Mouse (Mus musculus): Measurements from ENCODE around the gene Pip5k1a. TPM values are rescaled to one million over a fixed set of nuclear protein-coding genes. Genes with fewer than 3 reads are reported as not detected.
A peak's percentile ranks its signal among the peaks of the same experiment; 100 is the strongest.

Pip5k1a gene
- polyA plus RNA-seq, 1 experiment from 2014 or later: 15.4 TPM

GRCm38 (mm10) chr3:95015891-95016531 lies 90.7 kb downstream of the Pip5k1a start:
- WGBS: under 1% methylated on average over 40 of the region's 40 CpGs
- peak; percentile 54 for ATAC-seq (replicated peaks; ENCODE audit: insufficient number of reproducible peaks, low FRiP score, low TSS enrichment, low read depth)
- peak overlapping the region; percentile 45 for H3K4me2 ChIP-seq (ENCODE audit: low read depth, low read length)
- H3K27me3 ChIP-seq (ENCODE audit: control insufficient read depth, insufficient read depth, low read length): no peaks in the 10 kb centered on the region
- peak overlapping the region; percentile 86 for H3K4me3 ChIP-seq (ENCODE audit: low read depth, low read length)
- H3K9me3 ChIP-seq (replicated peaks; ENCODE audit: control insufficient read depth, low read length): no peaks in the 10 kb centered on the region
- H3K4me1 ChIP-seq (ENCODE audit: control insufficient read depth, insufficient read depth, low read length): peaks cover 7% of the 10 kb centered on the region; the same call in 1 of the 2 replicates
- DNase-seq (ENCODE audit: low spot score): peak; percentile 94
- peak overlapping the region; percentile 89 for H3K27ac ChIP-seq (replicated peaks; ENCODE audit: low read depth, low read length)
- peak overlapping the region; percentile 61 for H3K9ac ChIP-seq (replicated peaks; ENCODE audit: low read length)
- H3K36me3 ChIP-seq (replicated peaks; ENCODE audit: control insufficient read depth, insufficient read depth, low read depth, low read length): peaks cover 6% of the 10 kb centered on the region

- peak; percentile 100 for ATAC-seq (replicated peaks; ENCODE audit: insufficient number of reproducible peaks, low FRiP score, low TSS enrichment, low read depth)
- WGBS: under 1% methylated on average over 25 of the region's 37 CpGs
- H3K4me2 ChIP-seq (ENCODE audit: low read depth, low read length): peak within 1 kb of the TSS; percentile 89
- H3K36me3 ChIP-seq (replicated peaks; ENCODE audit: control insufficient read depth, insufficient read depth, low read depth, low read length): peaks cover 6% of the 10 kb centered on the region
- no peaks in the 10 kb centered on the region for H3K9me3 ChIP-seq (replicated peaks; ENCODE audit: control insufficient read depth, low read length)
- H3K27ac ChIP-seq (replicated peaks; ENCODE audit: low read depth, low read length): peak within 1 kb of the TSS; percentile 89
- H3K27me3 ChIP-seq (ENCODE audit: control insufficient read depth, insufficient read depth, low read length): no peaks in the 10 kb centered on the region
- peaks cover 7% of the 10 kb centered on the region; the same call in 1 of the 2 replicates for H3K4me1 ChIP-seq (ENCODE audit: control insufficient read depth, insufficient read depth, low read length)
- peak; percentile 99 for DNase-seq (ENCODE audit: low spot score)
- H3K4me3 ChIP-seq (ENCODE audit: low read depth, low read length): peak within 1 kb of the TSS; percentile 86
- H3K9ac ChIP-seq (replicated peaks; ENCODE audit: low read length): peak within 1 kb of the TSS; percentile 77
Observed at GRCm38 (mm10) chr3:95015337-95015872, 91.3 kb downstream of the Pip5k1a start, which contains the start of gene Zfp687. TSS of gene Zfp687 (minus strand) at chr3:95015448.

GRCm38 (mm10) chr3:95014428-95015151 lies 92.1 kb downstream of the Pip5k1a start:
- no peaks in the 10 kb centered on the region for H3K9me3 ChIP-seq (replicated peaks; ENCODE audit: control insufficient read depth, low read length)
- ATAC-seq (replicated peaks; ENCODE audit: insufficient number of reproducible peaks, low FRiP score, low TSS enrichment, low read depth): peak; percentile 7; the same call in 1 of the 2 replicates
- H3K4me1 ChIP-seq (ENCODE audit: control insufficient read depth, insufficient read depth, low read length): peaks cover 7% of the 10 kb centered on the region; the same call in 1 of the 2 replicates
- DNase-seq (ENCODE audit: low spot score): peak; percentile 46
- peak overlapping the region; percentile 43 for H3K27ac ChIP-seq (replicated peaks; ENCODE audit: low read depth, low read length)
- H3K27me3 ChIP-seq (ENCODE audit: control insufficient read depth, insufficient read depth, low read length): no peaks in the 10 kb centered on the region
- H3K9ac ChIP-seq (replicated peaks; ENCODE audit: low read length): peak overlapping the region; percentile 77
- peak overlapping the region; percentile 86 for H3K4me3 ChIP-seq (ENCODE audit: low read depth, low read length)
- peaks cover 6% of the 10 kb centered on the region for H3K36me3 ChIP-seq (replicated peaks; ENCODE audit: control insufficient read depth, insufficient read depth, low read depth, low read length)
- peak overlapping the region; percentile 89 for H3K4me2 ChIP-seq (ENCODE audit: low read depth, low read length)
- WGBS: under 1% methylated on average over 44 of the region's 44 CpGs

- no peaks in the 10 kb centered on the region for H3K27me3 ChIP-seq (ENCODE audit: control insufficient read depth, insufficient read depth, low read length)
- H3K4me1 ChIP-seq (ENCODE audit: control insufficient read depth, insufficient read depth, low read length): peaks cover 7% of the 10 kb centered on the region; the same call in 1 of the 2 replicates
- H3K9ac ChIP-seq (replicated peaks; ENCODE audit: low read length): peak overlapping the region; percentile 77
- no peak overlapping the region for H3K27ac ChIP-seq (replicated peaks; ENCODE audit: low read depth, low read length)
- ATAC-seq (replicated peaks; ENCODE audit: insufficient number of reproducible peaks, low FRiP score, low TSS enrichment, low read depth) (no peak), DNase-seq (ENCODE audit: low spot score) (no peak)
- peak overlapping the region; percentile 89 for H3K4me2 ChIP-seq (ENCODE audit: low read depth, low read length)
- no peaks in the 10 kb centered on the region for H3K9me3 ChIP-seq (replicated peaks; ENCODE audit: control insufficient read depth, low read length)
- peak overlapping the region; percentile 86 for H3K4me3 ChIP-seq (ENCODE audit: low read depth, low read length)
- 20% methylated on average over 13 of the region's 13 CpGs for WGBS
- peaks cover 6% of the 10 kb centered on the region for H3K36me3 ChIP-seq (replicated peaks; ENCODE audit: control insufficient read depth, insufficient read depth, low read depth, low read length)
Observed at GRCm38 (mm10) chr3:95013699-95014427, 92.9 kb downstream of the Pip5k1a start.

GRCm38 (mm10) chr3:95012982-95013381 lies 93.7 kb downstream of the Pip5k1a start:
- ATAC-seq (replicated peaks; ENCODE audit: insufficient number of reproducible peaks, low FRiP score, low TSS enrichment, low read depth): no peak
- no peak for DNase-seq (ENCODE audit: low spot score)
- Histone ChIP-seq H3K27ac (replicated peaks; ENCODE audit: low read depth, low read length) (no peak overlapping the region), H3K9ac (replicated peaks; ENCODE audit: low read length) (no peak overlapping the region), H3K27me3 (ENCODE audit: control insufficient read depth, insufficient read depth, low read length) (no peaks in the 10 kb centered on the region), H3K9me3 (replicated peaks; ENCODE audit: control insufficient read depth, low read length) (no peaks in the 10 kb centered on the region), H3K4me3 (ENCODE audit: low read depth, low read length) (no peak overlapping the region), H3K36me3 (replicated peaks; ENCODE audit: control insufficient read depth, insufficient read depth, low read depth, low read length) (peaks cover 12% of the 10 kb centered on the region), H3K4me2 (ENCODE audit: low read depth, low read length) (no peak overlapping the region), H3K4me1 (ENCODE audit: control insufficient read depth, insufficient read depth, low read length) (peaks cover 7% of the 10 kb centered on the region; the same call in 1 of the 2 replicates)
- WGBS: 67% methylated on average over 3 of the region's 3 CpGs

GRCm38 (mm10) chr3:95010396-95010795 lies 96.3 kb downstream of the Pip5k1a start:
- H3K4me1 ChIP-seq (ENCODE audit: control insufficient read depth, insufficient read depth, low read length): peaks cover 7% of the 10 kb centered on the region; the same call in 1 of the 2 replicates
- no peak overlapping the region for H3K4me2 ChIP-seq (ENCODE audit: low read depth, low read length)
- peaks cover 15% of the 10 kb centered on the region for H3K36me3 ChIP-seq (replicated peaks; ENCODE audit: control insufficient read depth, insufficient read depth, low read depth, low read length)
- DNase-seq (ENCODE audit: low spot score) (no peak), ATAC-seq (replicated peaks; ENCODE audit: insufficient number of reproducible peaks, low FRiP score, low TSS enrichment, low read depth) (no peak)
- no peaks in the 10 kb centered on the region for H3K9me3 ChIP-seq (replicated peaks; ENCODE audit: control insufficient read depth, low read length)
- no peaks in the 10 kb centered on the region for H3K27me3 ChIP-seq (ENCODE audit: control insufficient read depth, insufficient read depth, low read length)
- WGBS: 90% methylated on average over 7 of the region's 7 CpGs
- no peak overlapping the region for H3K9ac ChIP-seq (replicated peaks; ENCODE audit: low read length)
- H3K27ac ChIP-seq (replicated peaks; ENCODE audit: low read depth, low read length): no peak overlapping the region
- no peak overlapping the region for H3K4me3 ChIP-seq (ENCODE audit: low read depth, low read length)

Measured in embryonic facial prominence, embryonic 11.5 days (tissue).